Mouse (Mus musculus) embryonic facial prominence, embryonic 13.5 days (tissue): Measurements from ENCODE around the gene Ptprr. TPM values are rescaled to one million over a fixed set of nuclear protein-coding genes. Genes with fewer than 3 reads are reported as not detected.
A peak's percentile ranks its signal among the peaks of the same experiment; 100 is the strongest.

ENCODE experiments used
- ATAC-seq: fragments of 200-750 bp; cut with Nextera tagmentation; 2 replicates; pipeline ENCODE4 v1.8.0; 2017; ENCODE audit warnings: low read depth; ENCODE audit not compliant: insufficient number of reproducible peaks, insufficient read depth, low FRiP score, low TSS enrichment
- H3K27ac ChIP-seq: fragments of 300-500 bp; sonication (generic); 2 replicates; pipeline ENCODE4 v1.5.1; 2015; ENCODE audit warnings: moderate library complexity, mild to moderate bottlenecking, inconsistent platforms
- H3K27me3 ChIP-seq: fragments of 300-500 bp; sonication (generic); 2 replicates; pipeline ENCODE4 v1.6.1; 2015; ENCODE audit warnings: mild to moderate bottlenecking, inconsistent platforms
- H3K36me3 ChIP-seq: fragments of 300-500 bp; sonication (generic); 2 replicates; pipeline ENCODE4 v1.6.1; 2015; ENCODE audit warnings: mild to moderate bottlenecking, inconsistent platforms
- H3K4me1 ChIP-seq: fragments of 300-500 bp; sonication (generic); 2 replicates; pipeline ENCODE4 v1.6.1; 2015; ENCODE audit warnings: inconsistent platforms
- H3K4me2 ChIP-seq: fragments of 300-500 bp; sonication (generic); 2 replicates; pipeline ENCODE4 v1.6.1; 2015; ENCODE audit warnings: moderate library complexity, mild to moderate bottlenecking, inconsistent platforms
- H3K4me3 ChIP-seq: fragments of 300-500 bp; sonication (generic); 2 replicates; pipeline ENCODE4 v1.5.1; 2015; ENCODE audit warnings: mild to moderate bottlenecking, inconsistent platforms
- H3K9ac ChIP-seq: fragments of 300-500 bp; sonication (generic); 2 replicates; pipeline ENCODE4 v1.6.1; 2015; ENCODE audit warnings: mild to moderate bottlenecking, inconsistent platforms
- H3K9me3 ChIP-seq: fragments of 300-500 bp; sonication (generic); 2 replicates; pipeline ENCODE4 v1.6.1; 2016; ENCODE audit warnings: inconsistent platforms
- whole genome bisulfite sequencing: fragments of 180-500 bp; shearing (Covaris S2); methylation state at CpG from one replicate; pipeline ENCODE4 v1.1.7; 2015; ENCODE audit warnings: mixed read lengths; 5-methylcytosine and 5-hydroxymethylcytosine counted together
- polyA plus RNA-seq: library from polyadenylated mRNA; unstranded; fragments of >200 nt; fragmentation: Nextera tagmentation; extraction: Ambion mirVana; gene quantifications from 2 replicates; pipeline ENCODE4 v1.2.1, GENCODE M21; 2015

Ptprr gene
- polyA plus RNA-seq, 1 experiment from 2014 or later = 2.1 TPM

GRCm38 (mm10) chr10:116075954-116076353 lies 57.9 kb downstream of the Ptprr start:
- WGBS = 90% methylated on average over 5 of the region's 5 CpGs
- H3K9ac ChIP-seq = no peak overlapping the region
- peaks cover 8% of the 10 kb centered on the region; the same call in 1 of the 2 replicates for H3K27me3 ChIP-seq
- no peaks in the 10 kb centered on the region for H3K9me3 ChIP-seq
- no peaks in the 10 kb centered on the region for H3K36me3 ChIP-seq
- no peak overlapping the region for H3K27ac ChIP-seq
- H3K4me2 ChIP-seq = no peak overlapping the region
- peaks cover 16% of the 10 kb centered on the region for H3K4me1 ChIP-seq
- ATAC-seq = no peak
- no peak overlapping the region for H3K4me3 ChIP-seq

- Histone ChIP-seq H3K27me3 (peaks cover 8% of the 10 kb centered on the region; the same call in 1 of the 2 replicates), H3K4me3 (no peak overlapping the region), H3K27ac (no peak overlapping the region), H3K9me3 (no peaks in the 10 kb centered on the region), H3K36me3 (no peaks in the 10 kb centered on the region), H3K4me1 (peaks cover 2% of the 10 kb centered on the region; the same call in 1 of the 2 replicates), H3K4me2 (no peak overlapping the region), H3K9ac (no peak overlapping the region)
- ATAC-seq = no peak
- 82% methylated on average over 5 of the region's 5 CpGs for WGBS
These were observed 60.6 kb downstream of the Ptprr start for GRCm38 (mm10) chr10:116078636-116079035.

- 41% methylated on average over 7 of the region's 7 CpGs for WGBS
- Histone ChIP-seq H3K27ac (no peak overlapping the region), H3K9ac (no peak overlapping the region), H3K9me3 (no peaks in the 10 kb centered on the region), H3K4me2 (no peak overlapping the region), H3K36me3 (no peaks in the 10 kb centered on the region), H3K27me3 (peaks cover 8% of the 10 kb centered on the region; the same call in 1 of the 2 replicates), H3K4me3 (no peak overlapping the region), H3K4me1 (0 out of 2 replicates have a peak, but pooled peaks cover 4% of the 10 kb centered on the region)
- ATAC-seq = no peak
These were observed 61.4 kb downstream of the Ptprr start for GRCm38 (mm10) chr10:116079396-116079795.

DNA sequence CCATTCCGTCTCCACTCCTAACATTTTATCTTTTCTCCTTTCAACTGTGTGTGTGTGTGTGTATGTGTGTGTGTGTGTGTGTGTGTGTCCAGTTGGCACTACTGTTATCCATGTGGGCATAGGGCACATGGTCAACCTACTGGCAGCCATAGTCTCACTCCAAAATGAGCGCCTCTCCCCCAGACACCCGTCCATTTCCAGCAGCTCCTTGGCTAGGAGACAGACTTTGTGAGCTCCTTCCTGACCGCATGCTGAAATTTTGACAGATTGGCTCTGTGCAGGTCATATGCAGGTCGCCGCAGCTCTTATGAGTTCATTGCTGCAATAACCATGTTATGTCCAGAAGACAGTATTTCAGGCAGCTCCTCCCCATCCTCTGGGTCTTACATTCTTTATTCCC lies 62.8 kb downstream of the Ptprr start:
- Histone ChIP-seq H3K27ac (no peak overlapping the region), H3K27me3 (peaks cover 8% of the 10 kb centered on the region; the same call in 1 of the 2 replicates), H3K9ac (no peak overlapping the region), H3K4me1 (0 out of 2 replicates have a peak, but pooled peaks cover 5% of the 10 kb centered on the region), H3K36me3 (no peaks in the 10 kb centered on the region), H3K4me2 (no peak overlapping the region), H3K4me3 (no peak overlapping the region), H3K9me3 (no peaks in the 10 kb centered on the region)
- ATAC-seq = no peak
- 91% methylated on average over 6 of the region's 6 CpGs for WGBS

DNA sequence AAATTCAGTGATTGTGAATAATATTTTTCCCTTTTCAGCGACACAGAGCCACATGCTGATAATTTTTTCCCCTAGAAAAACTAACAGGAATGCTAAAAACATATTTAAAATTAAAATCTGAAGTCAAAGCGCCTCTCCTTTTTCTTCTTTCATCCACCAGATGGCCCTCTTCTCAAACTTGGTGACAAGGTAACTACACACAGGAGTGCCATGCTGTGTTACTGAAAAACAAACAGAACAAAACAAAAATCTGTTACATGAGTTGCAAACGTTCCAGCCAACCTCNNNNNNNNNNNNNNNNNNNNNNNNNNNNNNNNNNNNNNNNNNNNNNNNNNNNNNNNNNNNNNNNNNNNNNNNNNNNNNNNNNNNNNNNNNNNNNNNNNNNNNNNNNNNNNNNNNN lies 66.0 kb downstream of the Ptprr start:
- peaks cover 5% of the 10 kb centered on the region; the same call in 1 of the 2 replicates for H3K27me3 ChIP-seq
- 18% methylated on average over 3 of the region's 3 CpGs for WGBS

GRCm38 (mm10) chr10:116096466-116096865 lies 78.5 kb downstream of the Ptprr start:
- no peak for ATAC-seq
- no peaks in the 10 kb centered on the region for H3K27me3 ChIP-seq
- H3K4me3 ChIP-seq = peak overlapping the region; percentile 11
- H3K4me1 ChIP-seq = peaks cover 3% of the 10 kb centered on the region; the same call in 1 of the 2 replicates
- WGBS = 61% methylated on average over 13 of the region's 13 CpGs
- H3K36me3 ChIP-seq = no peaks in the 10 kb centered on the region
- H3K27ac ChIP-seq = no peak overlapping the region
- no peak overlapping the region for H3K9ac ChIP-seq
- no peaks in the 10 kb centered on the region for H3K9me3 ChIP-seq
- H3K4me2 ChIP-seq = peak overlapping the region; percentile 40

More for the DNA sequence above, 66.0 kb downstream of the Ptprr start:
- no peaks in the 10 kb centered on the region for H3K36me3 ChIP-seq
- no peak overlapping the region for H3K4me3 ChIP-seq
- H3K4me1 ChIP-seq = 0 out of 2 replicates have a peak, but pooled peaks cover 5% of the 10 kb centered on the region
- no peak overlapping the region for H3K9ac ChIP-seq
- ATAC-seq = no peak
- H3K9me3 ChIP-seq = no peaks in the 10 kb centered on the region
- H3K27ac ChIP-seq = no peak overlapping the region
- H3K4me2 ChIP-seq = peak overlapping the region; percentile 27; the same call in 1 of the 2 replicates

DNA sequence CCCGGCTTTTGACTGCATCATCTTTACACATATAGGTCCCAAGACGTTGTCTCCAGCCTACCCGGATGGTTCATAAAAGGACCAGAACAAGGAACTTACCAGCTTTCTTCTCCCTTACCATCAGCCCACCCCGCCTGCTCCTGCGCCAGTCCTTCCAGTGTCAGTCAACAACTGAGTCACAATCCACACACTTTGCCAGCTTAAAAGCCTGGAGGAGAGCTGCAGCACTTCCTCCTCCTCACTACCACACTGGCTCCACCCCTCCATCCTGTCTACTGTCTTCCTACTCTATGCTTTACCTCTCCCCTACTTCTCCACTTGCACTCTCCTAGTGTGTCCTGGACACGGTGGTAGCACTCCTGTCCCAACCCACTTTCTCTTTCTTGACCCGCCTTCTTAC lies 80.5 kb downstream of the Ptprr start:
- 89% methylated on average over 7 of the region's 7 CpGs for WGBS

GRCm38 (mm10) chr10:116108176-116108575 lies 90.2 kb downstream of the Ptprr start:
- no peak for ATAC-seq
- no peaks in the 10 kb centered on the region for H3K9me3 ChIP-seq
- no peaks in the 10 kb centered on the region for H3K36me3 ChIP-seq
- 0 out of 2 replicates have a peak, but pooled peaks cover 8% of the 10 kb centered on the region for H3K4me1 ChIP-seq
- H3K4me2 ChIP-seq = no peak overlapping the region
- H3K27me3 ChIP-seq = no peaks in the 10 kb centered on the region
- no peak overlapping the region for H3K27ac ChIP-seq
- no peak overlapping the region for H3K9ac ChIP-seq
- no peak overlapping the region for H3K4me3 ChIP-seq
- WGBS = 42% methylated on average over 4 of the region's 4 CpGs

More for the DNA sequence above, 80.5 kb downstream of the Ptprr start:
- H3K36me3 ChIP-seq = no peaks in the 10 kb centered on the region
- no peak overlapping the region for H3K4me3 ChIP-seq
- H3K9me3 ChIP-seq = no peaks in the 10 kb centered on the region
- H3K27me3 ChIP-seq = no peaks in the 10 kb centered on the region
- no peak overlapping the region for H3K9ac ChIP-seq
- H3K27ac ChIP-seq = no peak overlapping the region
- ATAC-seq = no peak
- no peak overlapping the region for H3K4me2 ChIP-seq
- H3K4me1 ChIP-seq = peaks cover 3% of the 10 kb centered on the region; the same call in 1 of the 2 replicates

DNA sequence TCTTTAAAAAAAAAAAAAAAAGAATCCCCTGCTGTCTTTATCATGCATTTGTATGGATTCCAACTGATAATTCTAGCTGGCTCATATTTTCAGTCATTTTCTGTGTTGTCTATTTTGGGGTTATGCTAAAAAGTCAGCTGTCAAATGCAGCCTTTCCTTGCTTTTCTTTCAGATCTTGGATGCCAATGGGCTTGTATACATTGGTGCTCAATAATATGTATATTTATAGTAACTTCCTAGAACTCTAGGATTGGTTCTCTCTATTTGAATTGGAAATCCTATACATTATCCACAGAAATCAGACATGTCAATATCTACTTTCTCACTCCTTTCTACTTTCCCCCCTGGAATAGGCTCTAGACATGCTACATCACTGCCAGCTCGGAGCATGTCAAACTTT lies 90.7 kb downstream of the Ptprr start:
- WGBS = 85% methylated on average over 1 of the region's 1 CpGs

DNA sequence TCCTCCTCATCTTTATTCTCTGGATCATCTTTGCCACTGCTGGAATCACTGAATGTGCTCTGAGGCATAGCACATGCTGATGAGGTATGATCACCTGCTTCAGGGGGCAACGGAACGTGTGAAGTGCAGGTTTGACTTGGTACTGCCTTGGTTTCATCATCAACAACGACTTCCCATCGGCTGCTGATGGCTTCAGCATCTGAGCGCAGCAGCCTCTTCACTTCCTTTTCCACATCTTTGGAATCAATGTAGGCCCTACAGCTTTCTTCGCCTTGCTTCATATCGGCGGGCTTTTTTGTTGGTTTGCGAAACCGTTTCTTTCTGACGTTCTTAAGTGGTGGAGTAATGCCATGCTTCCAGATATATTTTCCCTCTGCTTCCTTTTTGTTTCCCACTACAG lies 94.9 kb downstream of the Ptprr start:
- no peak overlapping the region for H3K4me3 ChIP-seq
- H3K27ac ChIP-seq = no peak overlapping the region
- H3K9ac ChIP-seq = no peak overlapping the region
- WGBS = 95% methylated on average over 11 of the region's 11 CpGs
- H3K27me3 ChIP-seq = no peaks in the 10 kb centered on the region
- H3K4me2 ChIP-seq = no peak overlapping the region
- no peak for ATAC-seq
- no peaks in the 10 kb centered on the region for H3K36me3 ChIP-seq
- no peaks in the 10 kb centered on the region; the same call in 1 of the 2 replicates for H3K9me3 ChIP-seq
- 0 out of 2 replicates have a peak, but pooled peaks cover 4% of the 10 kb centered on the region for H3K4me1 ChIP-seq

More for the DNA sequence above, 90.7 kb downstream of the Ptprr start:
- Histone ChIP-seq H3K27ac (no peak overlapping the region), H3K27me3 (no peaks in the 10 kb centered on the region), H3K9ac (no peak overlapping the region), H3K36me3 (no peaks in the 10 kb centered on the region), H3K9me3 (no peaks in the 10 kb centered on the region), H3K4me3 (no peak overlapping the region), H3K4me2 (no peak overlapping the region), H3K4me1 (0 out of 2 replicates have a peak, but pooled peaks cover 8% of the 10 kb centered on the region)
- ATAC-seq = no peak

DNA sequence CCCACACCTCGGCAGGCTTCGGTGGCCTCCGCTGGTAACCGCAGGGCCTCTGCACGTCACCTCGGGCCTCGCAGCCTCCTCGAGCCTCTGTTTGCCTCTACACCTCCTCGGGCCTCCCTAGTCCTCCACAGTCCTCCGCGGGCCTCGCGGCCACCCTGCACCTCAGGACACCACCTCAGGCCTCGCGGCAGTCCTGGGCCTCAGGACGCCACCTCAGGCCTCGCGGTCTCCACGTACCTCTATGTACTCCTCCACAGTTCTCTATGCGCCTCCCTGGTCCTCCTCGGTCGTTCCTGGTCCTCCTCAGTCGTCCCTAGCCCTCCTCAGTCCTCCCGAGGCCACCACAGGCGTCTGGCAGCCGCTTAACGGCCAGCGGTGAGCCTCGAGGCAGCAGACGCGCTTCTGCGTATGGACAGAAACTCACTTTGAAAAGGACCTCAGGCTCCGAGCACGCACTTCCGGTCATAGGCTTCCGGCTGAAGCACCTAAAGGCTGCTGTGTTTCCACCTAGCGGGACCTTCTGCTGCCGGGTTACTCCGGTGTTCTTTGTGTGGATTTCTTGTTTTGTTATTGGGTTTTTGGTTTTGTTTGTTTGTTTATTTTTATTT lies 96.0 kb downstream of the Ptprr start, which contains the start of gene 4933416C03Rik:
Gene 4933416C03Rik (minus strand): TSS at position 51 of the 608 bp plus-strand sequence.
- no peak within 1 kb of the TSS for H3K4me2 ChIP-seq
- no peaks in the 10 kb centered on the region; the same call in 1 of the 2 replicates for H3K9me3 ChIP-seq
- no peaks in the 10 kb centered on the region for H3K27me3 ChIP-seq
- H3K4me1 ChIP-seq = no peaks in the 10 kb centered on the region
- no peak within 1 kb of the TSS for H3K4me3 ChIP-seq
- WGBS = 96% methylated on average over 37 of the region's 39 CpGs
- no peak within 1 kb of the TSS for H3K27ac ChIP-seq
- no peaks in the 10 kb centered on the region for H3K36me3 ChIP-seq
- no peak for ATAC-seq
- no peak within 1 kb of the TSS for H3K9ac ChIP-seq
